In the genomic region with DNA sequence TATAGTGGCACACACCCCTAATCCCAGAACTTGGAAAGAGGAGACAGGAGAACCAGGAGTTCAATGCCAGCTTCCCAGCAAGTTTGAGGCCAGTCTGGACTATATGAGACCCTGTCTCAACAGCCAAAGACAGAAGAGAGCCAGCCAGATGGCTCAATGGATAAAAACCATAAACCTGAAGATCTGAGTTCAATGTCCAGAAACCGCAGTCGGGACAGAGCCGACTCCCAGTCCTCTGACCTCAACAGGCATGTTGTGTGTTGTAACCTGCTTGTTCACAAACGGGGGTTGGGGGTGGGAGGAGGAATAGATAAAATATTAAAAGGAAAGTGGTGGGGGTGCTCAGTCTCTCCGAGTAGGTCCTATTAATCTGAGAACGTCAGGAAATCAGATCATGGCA, we compare ENCODE assay signal across 30 mouse cellular contexts. TPM values are rescaled to one million over a fixed set of nuclear protein-coding genes. Genes with fewer than 3 reads are reported as not detected.
DNase-seq lines count a peak whose midpoint lies in the region; ATAC-seq and TF ChIP-seq lines count a peak whose summit lies in the region.
"Had no signal": no experiment of that assay in that cellular context is flagged by ENCODE, and none has a peak within 500 bp of the region (broad histone marks: within the 10 kb centered on the region; RNA-seq: fewer than 3 reads in every experiment).

No protein-coding gene starts in this region.

- no peak overlapping the region for H3K4me3 ChIP-seq in liver, postnatal 0 days (ENCODE audit: low read depth, low read length)
- H3K4me3 ChIP-seq in intestine, embryonic 15.5 days (replicated peaks): no peak overlapping the region
- H3K4me3 ChIP-seq in limb, embryonic 14.5 days (replicated peaks; ENCODE audit: low read length): no peak overlapping the region
- no peak overlapping the region for H3K4me3 ChIP-seq in cerebellum, adult 2 months (replicated peaks; ENCODE audit: insufficient read depth, low read depth, low read length)
- H3K4me3 ChIP-seq: erythroblast, embryonic 14.5 days; hindbrain, embryonic 12.5 days; layer of hippocampus, adult 2 months had no signal

- no peaks in the 10 kb centered on the region for H3K36me3 ChIP-seq in liver, postnatal 0 days (replicated peaks; ENCODE audit: insufficient read depth, low read length)
- no peaks in the 10 kb centered on the region for H3K36me3 ChIP-seq in intestine, embryonic 15.5 days
- no peaks in the 10 kb centered on the region for H3K36me3 ChIP-seq in limb, embryonic 14.5 days (ENCODE audit: control insufficient read depth, insufficient read depth, low read length)
- H3K36me3 ChIP-seq: hindbrain, embryonic 12.5 days had no signal

- 63% methylated on average over 6 of the region's 6 CpGs for WGBS in liver, postnatal 0 days (ENCODE audit: insufficient replicate concordance)
- 59% methylated on average over 6 of the region's 6 CpGs for WGBS in intestine, embryonic 15.5 days
- WGBS in limb, embryonic 14.5 days: 50% methylated on average over 6 of the region's 6 CpGs
- WGBS in cerebellum, adult 2 months: 87% methylated on average over 6 of the region's 6 CpGs

- TF ChIP-seq EP300 in liver, postnatal 0 days (IDR thresholded peaks at IDR 0.05; ENCODE audit: low read depth): no peak

- no peak overlapping the region for H3K4me2 ChIP-seq in liver, postnatal 0 days (ENCODE audit: low read depth, low read length)
- no peak overlapping the region for H3K4me2 ChIP-seq in intestine, embryonic 15.5 days (replicated peaks)
- no peak overlapping the region for H3K4me2 ChIP-seq in limb, embryonic 14.5 days (replicated peaks; ENCODE audit: low read depth, low read length, severe bottlenecking)
- H3K4me2 ChIP-seq: hindbrain, embryonic 12.5 days; lung, embryonic 14.5 days; midbrain, embryonic 11.5 days had no signal

- H3K9ac ChIP-seq in liver, postnatal 0 days (replicated peaks): no peak overlapping the region
- no peak overlapping the region for H3K9ac ChIP-seq in intestine, embryonic 15.5 days
- H3K9ac ChIP-seq in limb, embryonic 14.5 days (ENCODE audit: low read depth, low read length, severe bottlenecking): no peak overlapping the region
- H3K9ac ChIP-seq: forebrain, postnatal 0 days; hindbrain, embryonic 12.5 days; liver, embryonic 14.5 days; lung, embryonic 14.5 days had no signal

- no peak for DNase-seq in liver, postnatal 0 days
- no peak for DNase-seq in liver
- no peak for DNase-seq in limb, embryonic 14.5 days (ENCODE audit: low spot score)
- no peak for DNase-seq in spleen, postnatal 36 days (ENCODE audit: low spot score in 2 of 2)
- no peak for DNase-seq in layer of hippocampus, postnatal 36 days
- DNase-seq in cerebellum, adult 2 months: no peak
- DNase-seq: adrenal gland, postnatal 14 days; cerebellum, adult 18-20 months; cerebellum, postnatal 14 days; forebrain, postnatal 0 days; heart, postnatal 36 days; kidney, adult 11 months; kidney, postnatal 25 days; left cerebral cortex, postnatal 4 days; lung, embryonic 14.5 days; lung, postnatal 14 days; right cerebral cortex, postnatal 25 days; spleen, adult 18-20 months; thymus, adult 18-20 months; thymus, postnatal 36 days had no signal

- H3K27ac ChIP-seq in liver, postnatal 0 days (ENCODE audit: low read depth): no peak overlapping the region
- H3K27ac ChIP-seq in intestine, embryonic 15.5 days: no peak overlapping the region
- peak overlapping the region; percentile 43; the same call in 1 of the 2 replicates for H3K27ac ChIP-seq in limb, embryonic 14.5 days (replicated peaks; ENCODE audit: low read depth, low read length)
- no peak overlapping the region for H3K27ac ChIP-seq in cerebellum, adult 2 months (ENCODE audit: insufficient read depth, low read length)
- H3K27ac ChIP-seq: hindbrain, embryonic 12.5 days; hindbrain, postnatal 0 days; layer of hippocampus, adult 2 months; liver, embryonic 14.5 days; stomach, postnatal 0 days had no signal

- H3K9me3 ChIP-seq in liver, postnatal 0 days (ENCODE audit: low read length): no peaks in the 10 kb centered on the region
- H3K9me3 ChIP-seq in intestine, embryonic 15.5 days: no peaks in the 10 kb centered on the region
- no peaks in the 10 kb centered on the region for H3K9me3 ChIP-seq in limb, embryonic 14.5 days (ENCODE audit: control insufficient read depth, low read length)
- H3K9me3 ChIP-seq: hindbrain, embryonic 12.5 days had no signal

- TF ChIP-seq POLR2A in limb, embryonic 14.5 days (IDR thresholded peaks at IDR 0.05; ENCODE audit: borderline replicate concordance, extremely low read depth, insufficient read depth, insufficient read length): no peak
- TF ChIP-seq POLR2A in cerebellum, adult 2 months (IDR thresholded peaks at IDR 0.05; ENCODE audit: borderline replicate concordance, insufficient read depth, low read length): no peak

- H3K27me3 ChIP-seq in liver, postnatal 0 days (ENCODE audit: insufficient read depth, low read length): no peaks in the 10 kb centered on the region
- H3K27me3 ChIP-seq in intestine, embryonic 15.5 days (replicated peaks): no peaks in the 10 kb centered on the region
- no peaks in the 10 kb centered on the region for H3K27me3 ChIP-seq in limb, embryonic 14.5 days (ENCODE audit: control insufficient read depth, insufficient read depth, low read length)
- H3K27me3 ChIP-seq in cerebellum, adult 2 months (ENCODE audit: control insufficient read depth, insufficient read depth, low read length): no peaks in the 10 kb centered on the region
- H3K27me3 ChIP-seq: hindbrain, embryonic 12.5 days; Patski had no signal

- no peak for TF ChIP-seq CTCF in liver, postnatal 0 days (IDR thresholded peaks at IDR 0.05; ENCODE audit: low read depth)
- no peak for TF ChIP-seq CTCF in cerebellum, adult 2 months (IDR thresholded peaks at IDR 0.05; ENCODE audit: borderline replicate concordance, insufficient read depth, low read depth, low read length)

- peaks cover 9% of the 10 kb centered on the region; the same call in 1 of the 2 replicates for H3K4me1 ChIP-seq in liver, postnatal 0 days (ENCODE audit: insufficient read depth)
- peaks cover 21% of the 10 kb centered on the region for H3K4me1 ChIP-seq in intestine, embryonic 15.5 days (replicated peaks)
- peaks cover 33% of the 10 kb centered on the region for H3K4me1 ChIP-seq in limb, embryonic 14.5 days (ENCODE audit: control insufficient read depth, insufficient read depth, low read length)
- peaks cover 11% of the 10 kb centered on the region for H3K4me1 ChIP-seq in cerebellum, adult 2 months (ENCODE audit: control insufficient read depth, insufficient read depth, low read length)

- peak; percentile 46; the same call in 1 of the 2 replicates for ATAC-seq in liver, postnatal 0 days
- ATAC-seq in intestine, embryonic 15.5 days: peak; percentile 61
- no peak for ATAC-seq in limb, embryonic 14.5 days (ENCODE audit: low FRiP score, low read depth)
- ATAC-seq: forebrain, postnatal 0 days; hindbrain, postnatal 0 days; midbrain, embryonic 16.5 days; Patski had no signal

RNA-seq across cellular contexts. Expression of gene Spsb1, which starts 10.4 kb away (rescaled TPM):
- 1.3 and 1.7 TPM in 2 replicates for polyA plus RNA-seq in liver, postnatal 0 days (2015; fragmentation: Nextera tagmentation; extraction: Ambion mirVana)
- polyA plus RNA-seq in intestine, embryonic 15.5 days (2015; fragmentation: Nextera tagmentation; extraction: Ambion mirVana): 17.0 and 18.2 TPM in 2 replicates
- 19.4 and 21.9 TPM in 2 replicates for polyA plus RNA-seq in limb, embryonic 14.5 days (2012; rRNA removed)
- 18.0 and 18.8 TPM in 2 replicates for polyA plus RNA-seq in limb, embryonic 14.5 days (2014; fragmentation: Nextera tagmentation; extraction: Ambion mirVana)
- total RNA-seq in layer of hippocampus, postnatal 36 days (2021): 10 to 100 TPM; 24.1 to 34.9 TPM
- 25.3 and 26.3 TPM in 2 replicates for polyA plus RNA-seq in cerebellum, adult 2 months (2012; rRNA removed)
- polyA plus RNA-seq: erythroblast, embryonic 14.5 days had no signal

RNA-seq across cellular contexts. Expression of gene H6pd, which starts 43.6 kb away (rescaled TPM):
- 33.0 and 36.5 TPM in 2 replicates for polyA plus RNA-seq in liver, postnatal 0 days (2015; fragmentation: Nextera tagmentation; extraction: Ambion mirVana)
- 22.2 and 24.0 TPM in 2 replicates for polyA plus RNA-seq in intestine, embryonic 15.5 days (2015; fragmentation: Nextera tagmentation; extraction: Ambion mirVana)
- 22.6 and 30.1 TPM in 2 replicates for polyA plus RNA-seq in limb, embryonic 14.5 days (2012; rRNA removed)
- polyA plus RNA-seq in limb, embryonic 14.5 days (2014; fragmentation: Nextera tagmentation; extraction: Ambion mirVana): 13.3 and 15.7 TPM in 2 replicates
- total RNA-seq in layer of hippocampus, postnatal 36 days (2021): 1 to 10 TPM; 7.2 to 10.0 TPM
- 11.6 and 14.1 TPM in 2 replicates for polyA plus RNA-seq in cerebellum, adult 2 months (2012; rRNA removed)
